Mouse (Mus musculus): ENCODE measurements around the gene Trim16. TPM values are rescaled to one million over a fixed set of nuclear protein-coding genes. Genes with fewer than 3 reads are reported as not detected.

The Trim16 gene
- polyA plus RNA-seq, 1 experiment = 9.0 TPM

GRCm38 (mm10) chr11:62879220-62880048 lies 59.4 kb downstream of the Trim16 start, which contains the start of gene Tvp23b:
Gene Tvp23b, plus strand, starts transcription at chr11:62879455.
- H3K27ac ChIP-seq (ENCODE audit: control insufficient read depth, insufficient read depth, low read length) = peak within 1 kb of the TSS; percentile 47
- peak; percentile 99 for DNase-seq
- H3K4me1 ChIP-seq (replicated peaks; ENCODE audit: control insufficient read depth, insufficient read depth, low read length) = no peaks in the 10 kb centered on the region
- no peak; the same call in 1 of the 2 replicates for TF ChIP-seq CTCF (IDR thresholded peaks at IDR 0.05; ENCODE audit: borderline replicate concordance, control insufficient read depth, extremely low read depth, insufficient read depth, low read length, poor library complexity)
- TF ChIP-seq POLR2A (IDR thresholded peaks at IDR 0.05; ENCODE audit: control insufficient read depth, extremely low read depth, insufficient read depth, low read length, poor library complexity) = peak; percentile 93
- no peaks in the 10 kb centered on the region for H3K36me3 ChIP-seq (ENCODE audit: control insufficient read depth, insufficient read depth, low read length)
- H3K27me3 ChIP-seq (ENCODE audit: control insufficient read depth, insufficient read depth, low read length) = no peaks in the 10 kb centered on the region
- WGBS = under 1% methylated on average over 55 of the region's 55 CpGs
- H3K4me3 ChIP-seq (ENCODE audit: control insufficient read depth, insufficient read depth, low read length) = peak within 1 kb of the TSS; percentile 73

- no peaks in the 10 kb centered on the region for H3K4me1 ChIP-seq (replicated peaks; ENCODE audit: control insufficient read depth, insufficient read depth, low read length)
- H3K4me3 ChIP-seq (ENCODE audit: control insufficient read depth, insufficient read depth, low read length) = no peak overlapping the region
- peaks cover 10% of the 10 kb centered on the region; the same call in 1 of the 2 replicates for H3K36me3 ChIP-seq (ENCODE audit: control insufficient read depth, insufficient read depth, low read length)
- no peak for DNase-seq
- H3K27me3 ChIP-seq (ENCODE audit: control insufficient read depth, insufficient read depth, low read length) = no peaks in the 10 kb centered on the region
- 96% methylated on average over 8 of the region's 8 CpGs for WGBS
- H3K27ac ChIP-seq (ENCODE audit: control insufficient read depth, insufficient read depth, low read length) = no peak overlapping the region
- TF ChIP-seq POLR2A (IDR thresholded peaks at IDR 0.05; ENCODE audit: control insufficient read depth, extremely low read depth, insufficient read depth, low read length, poor library complexity) (no peak), CTCF (IDR thresholded peaks at IDR 0.05; ENCODE audit: borderline replicate concordance, control insufficient read depth, extremely low read depth, insufficient read depth, low read length, poor library complexity) (no peak)
These were observed 63.4 kb downstream of the Trim16 start for GRCm38 (mm10) chr11:62883407-62883806.

GRCm38 (mm10) chr11:62885323-62885722 lies 65.3 kb downstream of the Trim16 start:
- no peak overlapping the region for H3K27ac ChIP-seq (ENCODE audit: control insufficient read depth, insufficient read depth, low read length)
- TF ChIP-seq CTCF (IDR thresholded peaks at IDR 0.05; ENCODE audit: borderline replicate concordance, control insufficient read depth, extremely low read depth, insufficient read depth, low read length, poor library complexity) (no peak), POLR2A (IDR thresholded peaks at IDR 0.05; ENCODE audit: control insufficient read depth, extremely low read depth, insufficient read depth, low read length, poor library complexity) (no peak)
- DNase-seq = no peak
- no peaks in the 10 kb centered on the region for H3K27me3 ChIP-seq (ENCODE audit: control insufficient read depth, insufficient read depth, low read length)
- H3K4me3 ChIP-seq (ENCODE audit: control insufficient read depth, insufficient read depth, low read length) = no peak overlapping the region
- peaks cover 16% of the 10 kb centered on the region; the same call in 1 of the 2 replicates for H3K36me3 ChIP-seq (ENCODE audit: control insufficient read depth, insufficient read depth, low read length)
- 94% methylated on average over 5 of the region's 5 CpGs for WGBS
- no peaks in the 10 kb centered on the region for H3K4me1 ChIP-seq (replicated peaks; ENCODE audit: control insufficient read depth, insufficient read depth, low read length)

GRCm38 (mm10) chr11:62890796-62891195 lies 70.8 kb downstream of the Trim16 start:
- peaks cover 11% of the 10 kb centered on the region; the same call in 1 of the 2 replicates for H3K36me3 ChIP-seq (ENCODE audit: control insufficient read depth, insufficient read depth, low read length)

GRCm38 (mm10) chr11:62891763-62892162 lies 71.7 kb downstream of the Trim16 start:
- H3K4me3 ChIP-seq (ENCODE audit: control insufficient read depth, insufficient read depth, low read length) = no peak overlapping the region
- H3K27me3 ChIP-seq (ENCODE audit: control insufficient read depth, insufficient read depth, low read length) = no peaks in the 10 kb centered on the region
- peaks cover 6% of the 10 kb centered on the region; the same call in 1 of the 2 replicates for H3K36me3 ChIP-seq (ENCODE audit: control insufficient read depth, insufficient read depth, low read length)
- DNase-seq = no peak
- no peak overlapping the region for H3K27ac ChIP-seq (ENCODE audit: control insufficient read depth, insufficient read depth, low read length)
- H3K4me1 ChIP-seq (replicated peaks; ENCODE audit: control insufficient read depth, insufficient read depth, low read length) = no peaks in the 10 kb centered on the region
- TF ChIP-seq CTCF (IDR thresholded peaks at IDR 0.05; ENCODE audit: borderline replicate concordance, control insufficient read depth, extremely low read depth, insufficient read depth, low read length, poor library complexity) = no peak
- 96% methylated on average over 11 of the region's 11 CpGs for WGBS

More at GRCm38 (mm10) chr11:62890796-62891195, 70.8 kb downstream of the Trim16 start:
- no peak for TF ChIP-seq CTCF (IDR thresholded peaks at IDR 0.05; ENCODE audit: borderline replicate concordance, control insufficient read depth, extremely low read depth, insufficient read depth, low read length, poor library complexity)
- no peak for TF ChIP-seq POLR2A (IDR thresholded peaks at IDR 0.05; ENCODE audit: control insufficient read depth, extremely low read depth, insufficient read depth, low read length, poor library complexity)
- H3K4me3 ChIP-seq (ENCODE audit: control insufficient read depth, insufficient read depth, low read length) = no peak overlapping the region
- WGBS = 96% methylated on average over 4 of the region's 4 CpGs
- DNase-seq = no peak
- no peaks in the 10 kb centered on the region for H3K27me3 ChIP-seq (ENCODE audit: control insufficient read depth, insufficient read depth, low read length)
- H3K4me1 ChIP-seq (replicated peaks; ENCODE audit: control insufficient read depth, insufficient read depth, low read length) = no peaks in the 10 kb centered on the region
- H3K27ac ChIP-seq (ENCODE audit: control insufficient read depth, insufficient read depth, low read length) = no peak overlapping the region

Other genes starting within 250 kb of the Trim16 start
- 95.4 and 96.0 TPM in 2 replicates for gene Trpv2, start 245.7 kb upstream of the Trim16 start, polyA plus RNA-seq (2012; rRNA removed)
- gene Lrrc75a, start 171.7 kb upstream of the Trim16 start, polyA plus RNA-seq (2012; rRNA removed) = 6.0 and 6.9 TPM in 2 replicates
- 43.0 and 47.5 TPM in 2 replicates for gene Mmgt2, start 171.6 kb upstream of the Trim16 start, polyA plus RNA-seq (2012; rRNA removed)
- gene Zfp287, start 88.3 kb upstream of the Trim16 start, polyA plus RNA-seq (2012; rRNA removed) = 1.9 and 2.0 TPM in 2 replicates
- not detected in 2 replicates for gene Gm10428, start 67.1 kb upstream of the Trim16 start, polyA plus RNA-seq (2012; rRNA removed)
- 4.8 and 5.0 TPM in 2 replicates for gene Zfp286, start 30.8 kb upstream of the Trim16 start, polyA plus RNA-seq (2012; rRNA removed)
- gene Fbxw10, start 26.8 kb downstream of the Trim16 start, polyA plus RNA-seq (2012; rRNA removed) = 4.3 and 5.2 TPM in 2 replicates
- gene Tvp23b, start 59.2 kb downstream of the Trim16 start, polyA plus RNA-seq (2012; rRNA removed) = 8.3 and 13.4 TPM in 2 replicates
- gene Cdrt4, start 131.0 kb downstream of the Trim16 start, polyA plus RNA-seq (2012; rRNA removed) = 0.27 TPM in 1 of 2 replicates, not detected in the other
- gene Tekt3, start 241.4 kb downstream of the Trim16 start, polyA plus RNA-seq (2012; rRNA removed) = 0.05 TPM in 1 of 2 replicates, not detected in the other